Mouse (Mus musculus): ENCODE measurements around the gene Omg.

Omg gene

DNA sequence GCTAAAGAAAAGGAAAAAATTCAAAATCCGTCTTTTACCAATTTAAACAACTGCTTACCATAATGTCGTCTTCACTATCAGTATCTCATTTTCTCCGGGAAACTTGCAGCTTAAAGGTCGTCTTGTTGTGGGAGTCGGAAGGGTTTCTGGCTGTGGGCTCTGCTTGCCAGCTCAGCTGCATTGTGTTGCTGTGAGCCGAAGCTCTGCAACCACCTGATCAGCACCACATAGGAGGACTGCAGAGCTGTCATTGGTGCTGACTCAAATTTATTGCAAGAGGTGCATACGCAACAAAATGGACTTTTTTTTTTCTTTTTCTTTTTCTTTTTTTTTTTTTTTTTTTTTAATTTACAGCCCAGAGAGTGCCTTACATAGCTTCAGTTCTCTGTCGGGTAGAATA, at the start of gene Omg:
TSS of gene Omg (minus strand) at position 240 of the 400 bp plus-strand sequence.
- peak; percentile 20 for DNase-seq (ENCODE audit: low read depth, low spot score)

DNA sequence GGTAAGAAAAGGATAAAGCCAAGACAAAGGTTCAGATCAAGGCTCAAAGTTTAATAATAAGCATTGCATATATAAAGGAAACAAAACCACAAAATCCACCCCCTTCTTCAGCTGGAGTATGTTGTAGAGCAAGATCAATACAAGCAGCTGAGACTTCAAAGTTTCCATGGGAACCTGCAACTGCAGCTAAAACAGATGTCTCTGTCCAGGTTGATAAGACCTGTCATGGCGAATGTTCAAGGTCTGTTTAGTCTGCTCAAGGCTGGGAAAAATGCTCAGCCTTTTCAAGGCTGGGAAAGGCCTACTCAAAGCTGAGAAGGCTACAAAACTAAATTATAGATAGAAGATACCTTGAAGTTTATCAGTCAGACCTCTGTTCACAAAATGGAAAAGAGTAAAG, 48.7 kb upstream of the Omg start:
- no peak for DNase-seq (ENCODE audit: low read depth, low spot score)

DNA sequence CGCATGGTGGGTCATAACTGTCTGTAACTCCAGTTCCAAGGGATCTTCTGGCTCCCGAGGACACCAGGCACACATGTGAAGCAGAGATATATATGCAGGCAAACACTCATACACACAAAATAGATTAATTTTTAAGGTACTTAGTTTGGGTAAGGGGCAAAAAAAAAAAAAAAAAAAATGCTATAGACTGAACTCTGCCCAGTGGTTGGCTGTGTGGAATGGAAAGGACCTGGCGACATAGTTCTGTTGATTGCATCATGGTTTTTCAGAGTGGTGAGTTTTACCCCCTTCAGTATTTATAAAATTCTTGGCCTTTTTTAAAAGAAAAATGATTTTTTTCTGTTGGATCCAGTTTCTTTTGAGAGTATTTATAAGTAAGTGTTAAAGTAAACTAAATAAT, 32.4 kb upstream of the Omg start:
- DNase-seq (ENCODE audit: low read depth, low spot score), result no peak

DNA sequence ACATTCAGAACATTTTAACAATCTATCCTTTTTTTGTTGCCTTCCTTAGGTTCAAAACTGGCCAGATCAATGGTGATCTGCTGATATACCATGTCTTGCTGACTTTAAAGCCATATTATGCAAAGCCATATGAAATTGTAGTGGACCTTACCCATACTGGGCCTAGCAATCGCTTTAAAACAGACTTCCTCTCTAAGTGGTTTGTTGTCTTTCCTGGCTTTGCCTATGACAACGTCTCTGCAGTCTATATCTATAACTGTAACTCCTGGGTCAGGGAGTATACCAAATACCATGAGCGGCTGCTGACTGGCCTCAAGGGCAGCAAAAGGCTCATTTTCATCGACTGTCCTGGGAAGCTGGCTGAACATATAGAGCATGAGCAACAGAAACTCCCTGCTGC, 31.7 kb upstream of the Omg start:
- DNase-seq (ENCODE audit: low read depth, low spot score), result no peak

DNA sequence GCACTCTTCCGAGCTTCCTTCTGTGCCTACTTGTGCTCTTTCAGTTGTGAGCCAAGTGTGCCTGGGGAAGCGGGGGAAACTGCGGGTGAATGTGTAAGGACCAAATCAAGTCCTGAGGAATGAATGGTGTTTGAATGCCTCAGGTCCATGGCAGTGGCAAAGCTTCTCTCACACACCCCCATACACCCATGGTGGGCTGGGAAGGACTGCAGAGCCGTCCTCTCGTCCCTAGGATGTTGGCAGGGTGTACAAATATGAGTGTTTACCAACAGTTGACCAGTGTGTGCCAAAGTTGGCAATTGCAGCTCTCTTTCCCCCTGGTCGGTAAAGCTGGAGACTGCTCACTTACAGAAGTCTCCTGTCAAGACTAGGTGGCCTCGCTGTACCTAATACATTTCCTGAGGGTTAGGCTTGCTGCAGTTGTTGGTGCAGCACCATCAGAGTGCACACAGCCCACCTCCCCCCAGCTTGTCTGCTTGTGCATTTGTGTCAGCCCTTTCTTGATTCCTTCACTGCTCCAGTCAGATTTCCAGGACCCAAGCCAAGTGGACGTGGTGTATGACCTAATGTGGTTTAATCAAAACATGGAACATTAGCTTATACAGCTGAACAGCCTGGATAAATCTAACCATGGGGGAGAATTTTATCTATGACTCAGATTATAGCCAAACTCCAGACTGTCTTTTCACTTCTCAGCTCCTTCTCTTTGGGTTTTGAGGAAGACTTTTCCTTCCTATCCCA, 30.2 kb upstream of the Omg start:
- no peak for DNase-seq (ENCODE audit: low read depth, low spot score)

DNA sequence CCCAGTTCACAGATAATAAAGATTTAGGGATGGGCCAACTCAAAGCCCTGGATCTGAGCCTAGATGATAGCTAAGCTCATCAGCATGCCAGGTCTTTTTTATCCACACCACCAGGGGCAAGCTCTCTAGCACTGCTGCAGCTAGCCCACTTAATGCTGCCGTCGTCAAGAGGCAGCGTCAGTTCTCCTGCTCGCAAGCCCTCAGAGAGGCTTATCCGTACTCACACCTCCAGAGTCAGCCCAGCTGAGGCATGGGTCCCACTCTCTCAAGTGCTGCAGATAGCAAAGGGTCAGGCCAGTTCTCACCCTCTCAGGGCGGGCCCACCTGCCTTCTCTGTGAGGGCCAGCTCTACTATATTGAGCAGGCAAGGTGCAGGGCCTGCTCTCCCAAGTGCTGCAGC, 29.4 kb upstream of the Omg start:
- no peak for DNase-seq (ENCODE audit: low read depth, low spot score)

DNA sequence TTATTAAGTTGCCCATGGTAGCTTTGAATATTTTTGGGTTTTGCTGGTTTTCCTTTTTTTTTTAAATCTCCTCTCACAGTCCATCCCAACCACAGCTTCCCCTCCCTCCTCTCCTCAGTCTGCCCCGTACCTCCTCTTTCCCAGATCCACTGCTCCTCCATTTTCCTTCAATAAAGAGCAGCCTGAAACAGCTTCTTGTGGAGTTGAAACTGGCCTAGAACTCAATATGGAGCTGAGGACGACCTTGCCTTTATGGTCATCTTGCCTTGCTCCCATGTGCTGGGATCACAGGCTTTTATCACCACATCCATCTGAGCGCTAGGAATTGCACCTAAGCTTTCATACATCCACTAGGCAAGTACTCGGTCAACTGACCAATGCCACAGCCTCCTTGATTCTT, 27.6 kb upstream of the Omg start:
- no peak for DNase-seq (ENCODE audit: low read depth, low spot score)

DNA sequence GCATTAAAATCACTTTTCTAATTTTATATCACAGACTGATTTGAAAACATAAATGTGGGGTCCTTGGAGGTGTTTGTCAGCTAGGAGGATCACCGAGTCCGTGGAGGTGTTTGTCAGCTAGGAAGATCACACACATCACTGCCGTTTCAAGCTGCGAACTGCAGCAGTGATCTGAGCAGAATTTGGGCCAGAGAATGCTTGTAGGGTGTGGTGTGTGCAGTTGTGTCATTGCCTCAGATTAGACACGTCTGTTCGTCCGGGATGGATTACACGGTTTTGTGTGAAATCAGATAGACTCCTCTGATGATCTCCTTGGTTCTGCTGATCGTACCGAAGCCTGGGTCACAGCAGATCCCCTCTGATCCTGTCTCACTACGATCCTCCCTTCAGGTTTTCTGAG, 26.9 kb upstream of the Omg start:
- no peak for DNase-seq (ENCODE audit: low read depth, low spot score)

DNA sequence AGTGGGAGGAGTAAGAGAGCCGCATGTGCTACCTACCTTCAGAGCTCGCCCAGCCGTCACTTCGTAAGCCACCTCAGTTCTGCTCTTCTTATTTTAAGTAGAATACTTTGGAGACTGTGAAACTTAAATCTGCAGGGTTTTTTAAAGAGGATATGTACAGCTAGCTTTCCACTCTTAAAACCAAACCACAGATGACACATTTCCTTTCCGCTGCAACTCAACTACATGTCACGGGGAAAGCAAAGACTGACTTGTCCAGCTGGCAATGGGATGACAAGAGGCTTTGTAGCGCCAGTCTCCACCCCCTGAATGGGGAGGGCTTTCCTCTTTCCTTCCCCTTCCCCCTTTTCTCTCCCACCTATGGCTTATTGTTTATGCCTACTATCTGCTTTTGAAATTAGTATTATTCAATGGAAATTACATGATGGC, 26.5 kb upstream of the Omg start, which contains the start of the genes Evi2 and Evi2a:
TSS of gene Evi2 (minus strand) at position 257 of the 429 bp plus-strand sequence.
TSS of gene Evi2a (minus strand) at position 277 of the 429 bp plus-strand sequence.
- DNase-seq (ENCODE audit: low read depth, low spot score), result no peak

DNA sequence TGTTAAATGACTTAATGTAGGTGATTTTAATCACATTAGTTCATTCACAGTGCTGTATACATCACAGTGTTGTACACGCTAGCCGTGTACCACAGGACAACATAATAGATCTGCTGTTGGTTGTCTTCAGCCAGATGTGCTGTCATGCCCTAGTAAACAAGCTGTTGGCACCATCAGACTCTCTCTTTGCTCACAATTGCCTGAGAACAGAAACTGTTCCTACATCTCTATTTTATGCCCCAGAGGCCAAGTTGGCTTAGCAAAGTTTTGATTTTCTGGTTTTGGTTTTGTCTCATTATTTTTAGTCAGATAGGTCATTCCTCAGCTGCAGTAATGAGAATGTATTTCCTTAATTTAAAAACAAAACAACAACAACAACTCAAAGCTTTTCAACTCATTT, 25.9 kb upstream of the Omg start:
- no peak for DNase-seq (ENCODE audit: low read depth, low spot score)

DNA sequence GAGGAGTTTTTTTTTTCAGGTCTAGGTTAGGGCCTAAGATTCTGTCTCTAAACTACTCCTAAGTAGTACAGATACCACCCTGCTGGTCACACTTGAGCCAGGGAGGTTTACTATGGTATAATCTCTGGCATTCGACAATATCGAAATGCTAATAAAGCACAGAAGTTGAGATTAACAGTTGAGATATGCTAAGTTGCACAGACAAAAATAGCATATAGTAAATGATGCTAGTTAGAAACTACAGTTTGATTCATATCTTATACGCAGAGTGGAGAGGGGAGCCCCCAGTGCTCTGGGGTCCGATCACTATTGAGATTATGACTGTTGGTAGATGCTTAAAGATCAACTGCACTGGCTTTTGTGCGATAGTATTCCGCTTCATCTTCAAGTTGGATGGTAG, 25.3 kb upstream of the Omg start:
- DNase-seq (ENCODE audit: low read depth, low spot score), result no peak

DNA sequence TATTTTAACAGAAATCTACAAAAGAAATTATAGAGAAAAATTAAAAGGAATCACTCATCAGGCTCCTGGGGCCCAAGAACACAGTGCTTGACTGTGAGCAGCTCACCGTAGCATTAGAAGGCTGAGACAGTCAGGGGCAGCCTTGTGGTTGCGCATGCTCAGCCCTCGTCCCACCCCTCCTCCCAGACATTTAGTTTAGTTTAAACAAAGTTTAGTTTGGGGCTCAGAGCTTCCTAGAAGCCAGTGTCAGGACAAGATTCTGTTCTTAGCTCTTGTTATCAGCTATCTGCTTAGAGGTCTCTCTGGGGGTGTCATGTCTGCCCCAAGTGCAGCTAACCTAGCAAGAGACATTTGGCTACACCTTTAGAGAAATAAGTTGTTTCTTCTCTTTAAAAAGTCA, 24.7 kb upstream of the Omg start:
- no peak for DNase-seq (ENCODE audit: low read depth, low spot score)

DNA sequence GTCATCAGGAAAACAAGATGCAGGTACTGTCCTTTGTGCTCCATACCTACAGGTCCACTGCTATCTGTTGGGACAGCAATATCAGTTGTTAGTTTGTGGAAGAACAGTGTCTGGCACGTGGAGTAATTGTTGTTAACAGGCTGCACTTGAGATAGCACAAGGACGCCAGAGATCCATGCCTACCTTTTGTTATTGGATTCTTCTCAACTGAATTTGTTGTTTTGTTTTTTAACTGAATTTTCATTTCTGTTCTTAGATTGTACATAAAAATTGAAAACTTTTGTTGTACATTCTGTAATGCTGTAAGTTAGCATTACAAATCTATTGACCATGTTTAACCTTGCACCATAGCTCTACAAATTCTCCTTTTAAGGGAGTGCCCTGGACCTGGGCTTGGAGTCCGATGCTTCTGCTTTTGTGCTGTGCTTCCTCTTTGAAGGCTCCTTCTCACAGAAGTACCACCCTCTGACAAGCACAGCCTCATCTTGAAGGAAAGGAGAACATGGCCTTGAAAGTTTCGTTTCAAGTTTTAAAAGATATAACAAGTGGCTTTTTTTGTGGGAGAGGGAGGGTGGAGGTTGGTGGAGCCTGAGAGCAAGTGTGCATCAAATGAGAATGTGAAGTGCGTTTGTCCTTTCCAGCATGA, 24.0 kb upstream of the Omg start:
- no peak for DNase-seq (ENCODE audit: low read depth, low spot score)

DNA sequence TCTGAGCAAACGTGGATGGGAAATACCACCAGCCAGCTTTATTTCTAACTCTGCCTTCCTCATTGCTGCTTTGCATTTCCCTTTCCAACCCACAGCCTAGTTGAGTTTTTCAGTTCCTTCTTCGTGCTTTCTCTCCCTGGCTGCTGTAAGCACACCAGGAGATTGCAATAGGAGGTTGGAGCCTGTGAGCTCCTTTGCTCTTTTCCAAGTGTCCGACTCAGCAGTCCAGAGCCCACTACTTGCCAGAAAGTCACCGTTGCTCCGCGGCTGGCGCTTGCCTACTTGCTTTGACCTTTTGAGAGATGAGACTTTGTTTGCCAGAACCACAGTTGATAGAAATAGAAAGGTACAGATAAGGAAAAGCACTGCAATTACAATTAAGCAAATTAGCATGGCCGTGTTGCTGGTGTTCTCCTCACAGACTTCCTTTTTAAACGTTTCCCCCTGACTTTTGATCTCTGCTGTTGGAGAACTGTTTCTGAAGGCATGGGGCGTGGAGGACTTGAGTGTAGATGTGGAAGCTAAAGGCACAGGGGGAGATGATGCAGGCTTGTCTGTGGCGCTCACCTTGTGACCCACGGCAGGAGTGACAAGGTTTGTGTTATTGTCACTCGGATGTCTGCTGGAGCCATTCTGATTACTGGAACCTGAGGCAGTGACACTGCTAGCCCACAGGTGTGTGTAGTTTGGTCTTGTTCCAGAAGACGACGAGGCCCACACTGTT, 23.3 kb upstream of the Omg start:
- no peak for DNase-seq (ENCODE audit: low read depth, low spot score)

DNA sequence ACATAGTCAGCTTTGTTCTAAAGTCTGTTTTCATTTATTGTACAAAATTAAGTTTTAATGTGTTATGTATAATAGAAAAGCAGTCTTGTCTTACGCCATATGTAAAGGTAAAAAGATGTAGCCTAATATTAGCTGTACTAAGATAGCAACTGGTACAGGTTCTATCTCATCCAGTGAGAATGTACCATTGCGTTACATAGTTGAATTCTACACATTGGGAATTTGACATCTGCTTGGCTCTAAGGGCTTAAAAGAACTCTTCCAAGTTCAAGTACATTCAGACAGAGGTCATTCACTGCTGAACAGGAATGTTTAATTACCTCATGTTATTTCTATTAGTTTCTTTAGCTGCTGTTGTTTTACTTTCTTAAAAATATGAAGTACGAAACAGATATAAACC, 22.7 kb upstream of the Omg start:
- DNase-seq (ENCODE audit: low read depth, low spot score), result no peak

DNA sequence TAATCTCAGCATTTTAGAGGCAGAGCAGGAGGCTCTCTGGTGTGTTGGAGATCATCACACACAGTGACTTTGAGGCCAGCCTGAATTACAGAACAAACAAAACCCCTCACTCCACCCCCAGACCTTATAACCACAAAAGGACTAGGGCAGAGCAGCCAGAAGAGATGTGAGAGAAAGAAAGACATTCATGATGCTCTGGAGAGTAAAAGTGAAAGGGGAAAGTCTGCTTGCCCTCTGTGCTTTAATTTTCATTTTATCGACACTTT, 20.4 kb upstream of the Omg start:
- DNase-seq (ENCODE audit: low read depth, low spot score), result no peak

DNA sequence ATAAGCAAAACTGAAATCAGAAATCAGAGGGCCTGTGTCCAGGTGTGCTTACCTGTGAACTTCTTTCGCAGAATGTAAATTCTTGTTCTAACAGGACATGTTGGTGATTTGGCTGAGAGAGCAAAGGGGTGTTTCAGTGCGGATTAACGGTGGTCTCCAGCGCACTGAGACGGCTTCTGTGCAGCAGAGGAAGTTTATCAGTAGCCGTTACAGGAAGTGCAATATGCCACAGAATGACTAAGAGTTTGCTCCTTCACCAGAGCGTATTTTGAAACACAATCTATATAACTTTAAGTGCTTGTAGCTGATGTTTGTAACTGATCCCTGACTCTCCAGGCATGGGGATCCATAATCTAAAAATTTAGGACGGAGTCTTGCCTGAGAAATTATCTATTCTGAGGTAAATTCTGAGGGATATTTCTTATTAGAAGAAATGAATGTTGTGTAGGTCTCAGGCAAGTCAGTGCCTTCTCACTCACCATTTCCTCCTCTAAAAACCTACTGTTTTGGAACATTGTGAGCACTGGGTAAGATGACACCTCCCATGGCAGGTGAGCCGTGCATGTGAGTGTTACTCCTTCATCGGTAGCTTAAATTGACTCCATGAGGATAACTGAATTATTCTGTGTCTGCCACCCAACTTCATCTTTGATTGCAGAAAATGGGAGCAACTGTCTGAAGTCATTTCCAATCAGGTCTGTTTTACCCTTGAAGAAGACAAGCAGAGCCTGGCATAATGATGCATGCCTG, 19.9 kb upstream of the Omg start, which contains the start of gene Evi2b:
TSS of gene Evi2b (minus strand) at position 203 of the 750 bp plus-strand sequence.
- no peak for DNase-seq (ENCODE audit: low read depth, low spot score)

DNA sequence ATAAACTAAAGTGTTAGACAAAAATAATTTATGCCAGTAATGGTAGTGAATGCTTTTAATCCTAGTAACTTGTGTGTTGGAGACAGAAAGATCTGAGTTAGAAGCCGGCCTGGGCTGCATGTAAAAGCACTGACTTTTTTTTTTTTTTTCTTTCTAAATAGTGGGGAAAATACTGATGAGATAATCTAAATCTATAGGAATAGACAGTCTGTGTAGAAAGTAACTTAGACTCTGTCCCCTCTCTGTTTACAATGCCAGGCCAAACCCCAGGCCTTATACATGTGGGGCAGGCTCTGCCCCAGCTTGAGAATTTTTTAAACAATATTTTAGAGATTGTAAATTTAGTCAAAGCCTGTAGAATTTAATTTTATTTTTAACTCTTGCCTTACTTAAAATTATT, 19.1 kb upstream of the Omg start:
- DNase-seq (ENCODE audit: low read depth, low spot score), result no peak

DNA sequence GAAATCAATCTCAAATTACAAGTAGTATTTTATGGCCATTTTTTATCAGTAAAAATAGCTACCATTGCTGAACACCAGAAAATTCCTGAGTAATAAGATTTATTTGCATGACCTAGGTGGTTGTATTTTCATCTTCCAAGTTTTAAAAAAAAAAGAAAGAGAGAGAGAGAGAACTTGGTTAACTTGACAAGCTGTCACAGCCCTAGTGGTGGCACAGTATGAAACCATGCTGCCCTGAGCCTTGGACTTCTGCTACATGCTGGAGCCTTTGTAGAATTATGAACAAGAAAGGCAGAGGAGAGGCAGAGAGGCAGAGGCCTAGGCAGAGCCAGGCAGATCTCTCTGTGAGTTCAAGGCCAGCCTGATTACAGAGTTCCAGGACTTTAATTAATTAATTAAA, 18.0 kb upstream of the Omg start:
- no peak for DNase-seq (ENCODE audit: low read depth, low spot score)

DNA sequence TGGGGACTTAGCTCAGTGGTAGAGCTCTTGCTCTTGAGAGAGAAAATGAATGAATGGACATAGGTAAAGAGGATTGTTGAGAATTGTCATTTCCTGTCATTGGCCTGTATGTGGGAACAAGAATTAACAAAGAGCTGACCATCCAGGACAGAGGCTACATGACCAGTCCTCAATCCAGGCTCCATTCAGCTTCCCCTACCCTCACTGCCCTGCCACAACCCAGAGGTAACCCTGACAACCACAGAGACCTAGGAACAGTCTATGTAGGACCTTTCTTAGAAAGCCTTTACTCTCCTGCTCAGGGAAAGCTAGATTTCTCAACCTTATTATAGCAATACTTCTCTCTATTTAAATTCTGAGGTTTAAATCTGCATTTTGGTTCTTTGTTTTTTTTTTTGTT, 16.9 kb upstream of the Omg start:
- DNase-seq (ENCODE audit: low read depth, low spot score), result no peak

DNA sequence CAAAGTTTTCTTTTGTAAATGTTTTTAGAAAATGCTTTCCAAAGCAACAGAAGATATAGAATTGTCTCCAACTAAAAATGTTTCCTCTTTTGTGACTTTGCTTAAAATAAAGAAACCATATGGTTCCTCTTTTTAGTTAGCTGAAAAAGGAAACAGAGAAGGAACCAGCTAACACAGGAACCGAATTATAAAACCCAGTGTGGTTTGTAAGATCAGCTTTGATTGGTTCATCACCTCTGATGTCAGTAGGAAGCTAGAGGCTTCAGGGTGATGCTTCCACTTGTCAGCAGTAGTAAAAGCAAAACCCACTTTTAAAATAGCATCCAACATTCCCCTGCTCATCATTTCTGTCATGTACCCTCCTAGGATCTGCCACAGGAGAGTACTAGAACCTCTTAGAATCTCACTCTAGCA, 16.0 kb upstream of the Omg start:
- no peak for DNase-seq (ENCODE audit: low read depth, low spot score)

DNA sequence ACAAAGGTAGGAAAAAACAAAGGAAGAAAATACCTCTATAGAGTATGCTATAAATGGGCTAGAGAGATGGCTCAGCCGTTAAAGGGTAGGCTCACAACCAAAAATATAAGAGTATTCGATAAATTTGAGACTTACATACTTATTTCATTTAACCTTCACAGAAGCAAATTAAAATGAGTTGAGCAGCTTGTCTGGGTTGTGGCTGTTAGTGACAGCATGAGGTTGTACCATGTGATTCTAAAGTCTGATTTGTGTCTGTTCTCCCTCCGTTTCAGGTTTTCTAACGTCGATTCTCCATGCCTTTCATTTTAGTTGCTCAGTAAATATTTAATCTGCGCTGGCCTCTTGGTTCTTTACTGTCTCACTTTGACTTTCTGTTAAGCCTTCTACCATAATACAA, 15.4 kb upstream of the Omg start:
- no peak for DNase-seq (ENCODE audit: low read depth, low spot score)
